Mouse (Mus musculus) midbrain, embryonic 13.5 days (tissue): ENCODE data around the gene Plppr3. TPM values are rescaled to one million over a fixed set of nuclear protein-coding genes. Genes with fewer than 3 reads are reported as not detected.
A peak's percentile ranks its signal among the peaks of the same experiment; 100 is the strongest.

Experiments used
- ATAC-seq: fragments of 200-750 bp; cut with Nextera tagmentation; 2 replicates; pipeline ENCODE4 v1.8.0; 2017; ENCODE audit warnings: mild to moderate bottlenecking, moderate TSS enrichment, moderate library complexity
- H3K27ac ChIP-seq: fragments of 300-500 bp; sonication (generic); 2 replicates; pipeline ENCODE4 v1.5.1; 2015; ENCODE audit warnings: inconsistent platforms, mild to moderate bottlenecking, moderate library complexity
- H3K27me3 ChIP-seq: fragments of 300-500 bp; sonication (generic); 2 replicates; pipeline ENCODE4 v1.6.1; 2015; ENCODE audit warnings: mild to moderate bottlenecking, inconsistent platforms
- H3K36me3 ChIP-seq: fragments of 300-500 bp; sonication (generic); 2 replicates; pipeline ENCODE4 v1.6.1; 2015; ENCODE audit warnings: mild to moderate bottlenecking, inconsistent platforms
- H3K4me1 ChIP-seq: fragments of 300-500 bp; sonication (generic); replicated peaks from 2 replicates; pipeline ENCODE4 v1.6.1; 2015; ENCODE audit warnings: inconsistent platforms
- H3K4me2 ChIP-seq: fragments of 300-500 bp; sonication (generic); replicated peaks from 2 replicates; pipeline ENCODE4 v1.6.1; 2015; ENCODE audit warnings: moderate library complexity, mild to moderate bottlenecking, inconsistent platforms
- H3K4me3 ChIP-seq: fragments of 300-500 bp; sonication (generic); replicated peaks from 2 replicates; pipeline ENCODE4 v1.5.1; 2015; ENCODE audit warnings: mild to moderate bottlenecking, inconsistent platforms
- H3K9ac ChIP-seq: fragments of 300-500 bp; sonication (generic); replicated peaks from 2 replicates; pipeline ENCODE4 v1.6.1; 2015; ENCODE audit warnings: mild to moderate bottlenecking, inconsistent platforms
- H3K9me3 ChIP-seq: fragments of 300-500 bp; sonication (generic); 2 replicates; pipeline ENCODE4 v1.6.1; 2016; ENCODE audit warnings: mild to moderate bottlenecking, inconsistent platforms
- WGBS: fragments of 180-500 bp; shearing (Covaris S2); methylation state at CpG from one replicate; pipeline ENCODE4 v1.1.7; 2015; 5-methylcytosine and 5-hydroxymethylcytosine counted together
- polyA plus RNA-seq: library from polyadenylated mRNA; unstranded; fragments of >200 nt; fragmentation: Nextera tagmentation; extraction: Ambion mirVana; gene quantifications from 2 replicates; pipeline ENCODE4 v1.2.1, GENCODE M21; 2015

Plppr3 gene
- polyA plus RNA-seq, 1 experiment from 2014 or later, result 432 TPM

GRCm38 (mm10) chr10:79862049-79862788 is 12.2 kb downstream of the Plppr3 start:
- Histone ChIP-seq H3K27me3 (no peaks in the 10 kb centered on the region), H3K4me3 (no peak overlapping the region), H3K9ac (no peak overlapping the region), H3K4me1 (peaks cover 47% of the 10 kb centered on the region), H3K4me2 (no peak overlapping the region), H3K27ac (peak overlapping the region; percentile 52; the same call in 1 of the 2 replicates), H3K36me3 (peaks cover 98% of the 10 kb centered on the region), H3K9me3 (no peaks in the 10 kb centered on the region)
- 83% methylated on average over 23 of the region's 23 CpGs for WGBS
- ATAC-seq, result no peak

DNA sequence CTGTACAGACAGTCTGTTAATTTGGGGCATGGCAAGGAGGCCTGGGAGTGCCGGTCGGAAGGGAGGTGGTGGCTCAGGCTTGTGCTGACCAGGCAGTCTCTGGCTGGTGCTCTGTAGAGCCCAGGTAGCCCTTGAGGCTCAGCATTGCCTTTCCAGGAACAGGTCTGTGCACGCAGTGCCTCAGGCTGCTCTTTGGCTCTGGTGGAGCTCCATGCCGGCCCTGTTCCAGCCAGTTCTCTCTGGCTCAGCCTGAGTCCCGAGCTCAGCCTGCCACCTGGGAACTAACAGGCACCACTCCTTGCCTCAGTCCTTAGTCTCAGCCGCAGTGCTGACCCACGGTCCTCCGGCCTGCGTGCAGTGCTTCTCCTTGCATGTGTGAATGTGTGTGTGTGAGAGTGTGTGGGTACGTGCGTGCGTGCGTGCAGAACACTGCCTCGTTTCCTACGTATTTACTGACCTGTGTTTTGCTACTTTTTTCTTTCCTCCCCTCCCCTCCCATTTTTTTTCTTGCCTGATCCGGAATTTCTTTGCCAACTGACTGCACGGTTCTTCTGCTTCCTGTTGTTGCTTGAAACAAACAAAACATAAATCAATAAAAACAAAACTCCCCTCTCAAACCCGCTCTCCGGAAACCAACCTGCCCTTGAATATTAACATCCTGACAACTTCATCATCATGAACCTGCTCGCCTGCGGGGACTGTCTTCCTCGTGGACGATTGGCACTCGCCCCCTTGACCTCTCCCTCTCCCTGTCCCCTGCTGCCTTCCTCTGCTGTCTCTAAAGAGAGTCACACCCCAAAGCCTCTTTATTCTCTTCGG is 13.0 kb downstream of the Plppr3 start:
- no peak overlapping the region for H3K4me3 ChIP-seq
- no peaks in the 10 kb centered on the region for H3K27me3 ChIP-seq
- WGBS, result 78% methylated on average over 25 of the region's 25 CpGs
- H3K9ac ChIP-seq, result no peak overlapping the region
- no peak overlapping the region; the same call in 1 of the 2 replicates for H3K27ac ChIP-seq
- no peak for ATAC-seq
- H3K9me3 ChIP-seq, result no peaks in the 10 kb centered on the region
- H3K36me3 ChIP-seq, result peaks cover 98% of the 10 kb centered on the region
- no peak overlapping the region for H3K4me2 ChIP-seq
- peaks cover 47% of the 10 kb centered on the region for H3K4me1 ChIP-seq

DNA sequence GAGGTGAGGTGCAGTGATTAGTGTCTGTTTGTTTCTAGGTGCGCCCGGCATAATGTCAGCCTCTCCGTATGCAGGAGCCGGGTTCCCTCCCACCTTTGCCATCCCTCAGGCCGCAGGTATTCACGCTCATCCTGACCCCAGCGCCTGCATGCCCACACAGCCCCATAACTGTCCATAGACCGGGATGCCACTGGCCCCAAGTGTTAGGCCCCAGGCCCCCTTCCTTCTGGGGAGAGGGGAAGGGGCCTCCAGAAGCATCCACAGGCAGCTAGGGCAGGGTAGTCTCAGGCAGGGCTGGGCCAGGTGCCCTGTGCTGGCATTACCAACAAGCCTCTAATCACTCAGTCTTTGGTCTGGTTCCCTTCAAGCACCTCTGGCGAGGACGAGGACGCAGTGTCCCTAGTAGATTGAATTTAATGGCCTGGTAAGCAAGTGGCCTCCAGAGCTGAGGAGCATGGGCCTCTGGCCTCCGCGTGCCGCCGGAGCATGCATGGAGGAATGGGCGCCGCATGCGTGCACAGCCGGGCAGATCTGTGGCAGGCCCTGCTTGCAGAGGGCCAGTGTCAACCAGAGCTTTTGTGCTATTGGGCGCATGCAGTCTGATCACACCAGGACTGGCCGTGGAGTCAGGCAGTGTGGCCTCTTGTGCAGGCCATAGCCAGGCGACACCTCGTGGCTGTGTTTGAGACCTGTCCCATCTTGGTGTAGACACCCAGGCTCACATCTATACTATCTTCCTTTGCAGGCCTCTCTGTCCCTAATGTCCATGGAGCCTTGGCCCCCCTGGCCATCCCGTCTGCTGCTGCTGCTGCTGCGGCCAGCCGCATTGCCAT is 14.1 kb downstream of the Plppr3 start:
- no peak overlapping the region for H3K9ac ChIP-seq
- ATAC-seq, result no peak
- no peak overlapping the region for H3K4me2 ChIP-seq
- H3K36me3 ChIP-seq, result peaks cover 89% of the 10 kb centered on the region
- no peak overlapping the region for H3K4me3 ChIP-seq
- WGBS, result 93% methylated on average over 26 of the region's 26 CpGs
- H3K27me3 ChIP-seq, result no peaks in the 10 kb centered on the region
- no peaks in the 10 kb centered on the region for H3K9me3 ChIP-seq
- no peak overlapping the region for H3K27ac ChIP-seq
- H3K4me1 ChIP-seq, result peaks cover 47% of the 10 kb centered on the region

DNA sequence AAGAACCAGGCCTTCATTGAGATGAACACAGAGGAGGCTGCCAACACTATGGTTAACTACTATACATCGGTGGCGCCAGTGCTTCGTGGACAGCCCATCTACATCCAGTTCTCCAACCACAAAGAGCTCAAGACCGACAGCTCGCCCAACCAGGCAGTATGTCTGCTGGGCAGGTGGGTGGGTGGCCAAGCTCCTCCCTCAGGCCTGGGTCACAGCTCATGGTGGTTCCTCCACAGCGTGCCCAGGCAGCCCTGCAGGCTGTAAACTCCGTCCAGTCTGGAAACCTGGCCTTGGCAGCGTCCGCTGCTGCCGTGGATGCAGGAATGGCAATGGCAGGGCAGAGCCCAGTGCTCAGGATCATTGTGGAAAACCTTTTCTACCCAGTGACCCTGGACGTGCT is 15.3 kb downstream of the Plppr3 start:
- Histone ChIP-seq H3K27ac (peak overlapping the region; percentile 54; the same call in 1 of the 2 replicates), H3K36me3 (peaks cover 77% of the 10 kb centered on the region)
- WGBS, result 92% methylated on average over 11 of the region's 11 CpGs

DNA sequence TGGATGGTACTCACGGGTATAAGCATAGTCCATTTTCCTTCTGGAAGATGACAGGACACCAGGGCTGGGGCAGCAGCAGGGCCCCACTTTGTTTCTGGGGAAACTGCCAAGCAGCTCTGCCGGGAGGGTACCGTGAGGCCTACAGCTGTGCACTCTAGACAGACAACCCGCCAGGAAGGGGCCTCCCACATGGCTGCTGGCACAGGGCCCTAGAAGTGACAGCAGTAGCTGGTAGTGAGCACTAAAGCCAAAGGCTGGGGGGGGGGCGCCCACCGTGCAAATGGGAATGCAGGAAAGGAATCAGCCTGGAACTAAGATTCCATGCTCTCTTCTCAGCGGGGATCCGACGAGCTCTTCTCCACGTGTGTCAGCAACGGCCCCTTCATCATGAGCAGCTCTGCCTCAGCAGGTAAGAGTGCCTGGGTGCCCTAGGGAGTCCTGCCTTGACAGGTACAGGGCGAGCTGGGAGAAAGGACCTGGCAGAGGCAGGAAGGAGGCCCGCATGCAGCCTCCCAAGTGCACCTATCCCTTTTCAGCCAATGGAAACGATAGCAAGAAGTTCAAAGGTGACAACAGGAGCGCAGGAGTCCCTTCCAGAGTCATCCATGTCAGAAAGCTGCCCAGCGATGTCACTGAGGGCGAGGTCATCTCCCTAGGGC is 15.9 kb downstream of the Plppr3 start:
- WGBS, result 60% methylated on average over 17 of the region's 17 CpGs
- H3K27me3 ChIP-seq, result no peaks in the 10 kb centered on the region
- ATAC-seq, result no peak
- H3K4me2 ChIP-seq, result peak overlapping the region; percentile 100
- H3K27ac ChIP-seq, result peak overlapping the region; percentile 54
- peaks cover 43% of the 10 kb centered on the region for H3K4me1 ChIP-seq
- no peaks in the 10 kb centered on the region for H3K9me3 ChIP-seq
- peaks cover 73% of the 10 kb centered on the region for H3K36me3 ChIP-seq
- peak overlapping the region; percentile 98 for H3K9ac ChIP-seq
- peak overlapping the region; percentile 99 for H3K4me3 ChIP-seq

More for the DNA sequence above, 15.3 kb downstream of the Plppr3 start:
- no peaks in the 10 kb centered on the region for H3K9me3 ChIP-seq
- no peak overlapping the region; the same call in 1 of the 2 replicates for H3K9ac ChIP-seq
- peaks cover 40% of the 10 kb centered on the region for H3K4me1 ChIP-seq
- no peak for ATAC-seq
- H3K4me3 ChIP-seq, result no peak overlapping the region
- H3K4me2 ChIP-seq, result peak overlapping the region; percentile 100; the same call in 1 of the 2 replicates
- no peaks in the 10 kb centered on the region for H3K27me3 ChIP-seq

- Histone ChIP-seq H3K4me3 (peak overlapping the region; percentile 99), H3K27ac (peak overlapping the region; percentile 54), H3K9ac (peak overlapping the region; percentile 98), H3K4me2 (peak overlapping the region; percentile 100), H3K9me3 (no peaks in the 10 kb centered on the region), H3K36me3 (peaks cover 67% of the 10 kb centered on the region), H3K27me3 (no peaks in the 10 kb centered on the region), H3K4me1 (peaks cover 50% of the 10 kb centered on the region)
- no peak for ATAC-seq
- 84% methylated on average over 2 of the region's 2 CpGs for WGBS
These were observed 16.5 kb downstream of the Plppr3 start for GRCm38 (mm10) chr10:79857894-79858293.

- Histone ChIP-seq H3K27ac (peak overlapping the region; percentile 54), H3K27me3 (no peaks in the 10 kb centered on the region), H3K4me1 (peaks cover 55% of the 10 kb centered on the region), H3K4me2 (peak overlapping the region; percentile 100), H3K9me3 (no peaks in the 10 kb centered on the region), H3K36me3 (peaks cover 62% of the 10 kb centered on the region), H3K4me3 (peak overlapping the region; percentile 99), H3K9ac (peak overlapping the region; percentile 98)
- 44% methylated on average over 4 of the region's 4 CpGs for WGBS
- ATAC-seq, result no peak
These were observed 17.0 kb downstream of the Plppr3 start for GRCm38 (mm10) chr10:79857452-79857811.

GRCm38 (mm10) chr10:79856704-79857451 is 17.6 kb downstream of the Plppr3 start:
- Histone ChIP-seq H3K9me3 (no peaks in the 10 kb centered on the region), H3K27me3 (no peaks in the 10 kb centered on the region), H3K36me3 (peaks cover 56% of the 10 kb centered on the region), H3K9ac (peak overlapping the region; percentile 98), H3K4me1 (peaks cover 60% of the 10 kb centered on the region), H3K4me3 (peak overlapping the region; percentile 99), H3K27ac (peak overlapping the region; percentile 54), H3K4me2 (peak overlapping the region; percentile 100)
- WGBS, result 65% methylated on average over 7 of the region's 7 CpGs
- no peak for ATAC-seq

DNA sequence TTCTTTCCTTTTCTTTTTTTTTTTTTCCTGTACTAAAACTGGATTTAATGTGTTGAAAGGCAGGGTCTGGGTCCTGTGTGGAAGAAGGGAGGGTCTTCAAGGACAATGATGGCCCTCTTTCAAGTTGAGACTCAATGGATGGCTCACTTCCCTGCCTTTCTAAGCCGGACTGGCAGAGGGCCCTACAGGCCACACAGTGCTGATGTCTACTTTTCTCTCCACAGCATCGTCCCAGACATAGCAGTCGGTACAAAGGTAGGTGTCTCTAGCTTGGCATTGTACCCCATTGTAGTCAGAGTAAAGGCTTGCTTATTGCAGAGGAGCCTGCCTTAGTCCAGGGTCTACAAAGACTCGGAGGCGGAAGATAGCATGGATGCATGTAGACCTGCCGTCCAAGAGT is 18.2 kb downstream of the Plppr3 start:
- H3K9ac ChIP-seq, result peak overlapping the region; percentile 98
- H3K36me3 ChIP-seq, result peaks cover 50% of the 10 kb centered on the region
- H3K9me3 ChIP-seq, result no peaks in the 10 kb centered on the region
- H3K4me3 ChIP-seq, result peak overlapping the region; percentile 99
- no peak for ATAC-seq
- H3K27ac ChIP-seq, result peak overlapping the region; percentile 54; the same call in 1 of the 2 replicates
- peak overlapping the region; percentile 100 for H3K4me2 ChIP-seq
- H3K4me1 ChIP-seq, result peaks cover 66% of the 10 kb centered on the region
- WGBS, result 43% methylated on average over 6 of the region's 6 CpGs
- no peaks in the 10 kb centered on the region for H3K27me3 ChIP-seq

GRCm38 (mm10) chr10:79855558-79856184 is 18.8 kb downstream of the Plppr3 start:
- 5% methylated on average over 10 of the region's 10 CpGs for WGBS
- Histone ChIP-seq H3K4me2 (peak overlapping the region; percentile 100), H3K9me3 (no peaks in the 10 kb centered on the region), H3K27me3 (no peaks in the 10 kb centered on the region), H3K4me1 (peaks cover 69% of the 10 kb centered on the region), H3K27ac (peak overlapping the region; percentile 100), H3K36me3 (peaks cover 44% of the 10 kb centered on the region), H3K9ac (peak overlapping the region; percentile 98), H3K4me3 (peak overlapping the region; percentile 99)
- no peak for ATAC-seq
